Mouse (Mus musculus) neutrophil, adult 83 days (primary cell): ENCODE results near the gene Btbd16. TPM values are rescaled to one million over a fixed set of nuclear protein-coding genes. Genes with fewer than 3 reads are reported as not detected.

Experiments used
- total RNA-seq, 2 experiments: library from RNA; stranded (reverse); gene quantifications; one replicate each; pipeline ENCODE4 v1.2.4; 2023

Gene Btbd16
- total RNA-seq = not detected

DNA sequence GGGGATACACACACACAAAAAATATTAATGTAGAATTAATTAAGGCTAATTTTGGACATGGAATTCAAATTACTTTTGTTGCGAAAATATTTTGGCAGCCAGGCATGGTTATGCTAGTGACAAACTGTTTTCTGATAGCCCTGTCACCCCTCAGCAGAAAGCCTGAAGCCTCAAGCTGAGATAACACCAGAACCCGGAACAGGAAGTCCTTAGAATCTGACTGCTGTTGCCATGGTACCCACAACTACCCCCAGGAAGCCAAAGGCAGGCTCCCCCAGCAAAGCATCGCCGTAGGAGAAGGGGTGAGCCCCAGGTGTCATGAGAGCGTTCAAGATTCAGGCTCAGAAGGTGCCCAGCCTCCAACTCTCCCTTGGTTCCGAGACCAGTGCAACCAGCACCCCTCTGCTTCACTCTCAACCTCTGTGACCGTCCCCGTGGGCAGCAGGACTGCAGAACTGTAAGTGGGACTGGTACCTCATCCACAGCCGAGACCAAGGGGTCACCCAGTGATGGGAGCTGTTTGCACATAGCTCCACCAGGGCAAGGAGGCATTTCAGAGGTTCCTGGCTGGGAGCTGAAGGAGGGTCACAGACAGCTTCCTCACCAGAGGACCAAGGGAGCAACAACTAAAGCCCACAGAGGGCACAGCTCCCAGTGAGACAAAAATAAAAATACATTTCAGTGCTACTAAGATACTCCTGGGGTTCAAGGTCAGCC lies at the start of gene Btbd16:
Gene Btbd16, plus strand, starts transcription at position 156 of the 717 bp plus-strand sequence.

DNA sequence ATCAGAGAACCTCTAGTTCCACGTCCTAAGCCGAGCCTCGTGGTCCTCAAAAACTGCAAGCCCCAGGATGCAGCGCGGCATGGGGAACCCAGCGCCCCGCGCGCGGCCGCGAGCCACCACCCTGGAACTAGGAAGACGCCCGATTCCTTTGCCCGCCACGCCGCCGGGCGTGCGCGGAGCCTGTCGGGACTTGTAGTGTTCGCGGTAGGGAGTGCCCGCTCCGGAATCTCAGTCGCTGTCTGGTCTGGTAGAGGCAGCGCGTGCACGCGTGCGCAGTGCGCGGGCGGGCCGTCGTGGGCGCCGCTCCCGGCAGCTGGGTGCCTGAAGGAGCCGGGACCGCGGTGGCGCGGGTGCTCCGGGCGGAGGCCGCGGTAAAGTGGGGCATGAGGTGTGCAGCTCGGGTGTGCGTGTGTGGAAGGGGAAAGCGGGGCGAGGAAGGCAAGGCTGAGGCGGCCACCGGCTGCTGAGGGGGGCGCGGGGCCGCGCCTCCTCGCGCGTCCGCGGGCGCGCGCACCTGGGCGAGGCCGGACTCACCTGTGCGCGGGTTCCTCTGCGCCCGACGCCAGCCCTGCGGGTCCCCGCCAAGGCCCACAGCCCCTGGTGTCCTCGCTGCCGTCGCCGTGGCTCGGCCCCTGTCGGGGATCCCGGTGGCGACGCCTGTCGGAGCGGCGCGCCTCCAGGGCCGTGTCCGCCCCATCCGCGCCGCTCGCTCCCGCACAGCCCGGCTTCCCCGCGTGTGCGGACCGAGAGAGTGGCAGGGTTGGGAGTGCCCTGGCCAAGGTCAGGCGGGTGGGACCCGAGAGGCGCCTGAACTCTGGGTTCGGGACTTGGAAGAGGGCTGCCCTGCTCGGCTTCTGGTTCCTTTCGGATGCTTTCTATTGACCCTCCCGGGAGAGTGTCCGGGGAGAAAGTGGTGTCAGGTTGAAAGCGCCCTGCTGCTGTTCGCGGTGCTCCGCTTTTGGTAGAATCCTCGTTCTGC lies 92.0 kb downstream of the Btbd16 start, which contains the start of gene Plekha1:
Gene Plekha1, plus strand, starts transcription at position 144 of the 979 bp plus-strand sequence.

Other genes starting within 250 kb of the Btbd16 start
- gene Nsmce4a, start 201.0 kb upstream of the Btbd16 start, total RNA-seq = 10 to 100 TPM; 56.1 to 59.9 TPM
- gene Tacc2, start 196.6 kb upstream of the Btbd16 start, total RNA-seq = 1 to 10 TPM; 6.1 to 6.4 TPM
- 10 to 100 TPM; 18.0 to 25.7 TPM for gene Plekha1, start 91.7 kb downstream of the Btbd16 start, total RNA-seq
- under 1 TPM in 1 of 2 experiments, not detected in 1; 0.22 TPM for gene Htra1, start 162.0 kb downstream of the Btbd16 start, total RNA-seq